Mouse (Mus musculus) midbrain, embryonic 14.5 days (tissue): ENCODE results near the gene Phyhd1. TPM values are rescaled to one million over a fixed set of nuclear protein-coding genes. Genes with fewer than 3 reads are reported as not detected.
A peak's percentile ranks its signal among the peaks of the same experiment; 100 is the strongest.

ENCODE experiments used
- ATAC-seq: fragments of 200-750 bp; cut with Nextera tagmentation; 2 replicates; pipeline ENCODE4 v1.8.0; 2017; ENCODE audit warnings: moderate number of reproducible peaks, moderate library complexity; ENCODE audit not compliant: low FRiP score, low TSS enrichment
- DNase-seq: peaks from one replicate; pipeline ENCODE4 v3.0.0-alpha.2; 2015
- H3K27ac ChIP-seq: fragments of 300-500 bp; sonication (generic); replicated peaks from 2 replicates; pipeline ENCODE4 v1.5.1; 2014; ENCODE audit warnings: mild to moderate bottlenecking, low read depth, low read length, moderate library complexity
- H3K27me3 ChIP-seq: fragments of 300-500 bp; sonication (generic); 2 replicates; pipeline ENCODE4 v1.6.1; 2014; ENCODE audit warnings: low read length, control low read depth, mixed read lengths; ENCODE audit not compliant: control insufficient read depth, insufficient read depth
- H3K36me3 ChIP-seq: fragments of 300-500 bp; sonication (generic); 2 replicates; pipeline ENCODE4 v1.6.1; 2014; ENCODE audit warnings: low read length, control low read depth; ENCODE audit not compliant: control insufficient read depth, insufficient read depth
- H3K4me1 ChIP-seq: fragments of 300-500 bp; sonication (generic); 2 replicates; pipeline ENCODE4 v1.6.1; 2014; ENCODE audit warnings: mild to moderate bottlenecking, antibody characterized with exemption, low read length, control low read depth; ENCODE audit not compliant: control insufficient read depth, insufficient read depth
- H3K4me2 ChIP-seq: fragments of 300-500 bp; sonication (generic); 2 replicates; pipeline ENCODE4 v1.6.1; 2014; ENCODE audit warnings: mild to moderate bottlenecking, low read length, moderate library complexity
- H3K4me3 ChIP-seq: fragments of 300-500 bp; sonication (generic); replicated peaks from 2 replicates; pipeline ENCODE4 v1.5.1; 2014; ENCODE audit warnings: low read depth, low read length
- H3K9ac ChIP-seq: fragments of 300-500 bp; sonication (generic); replicated peaks from 2 replicates; pipeline ENCODE4 v1.6.1; 2014; ENCODE audit warnings: mild to moderate bottlenecking, low read length, moderate library complexity
- H3K9me3 ChIP-seq: fragments of 300-500 bp; sonication (generic); 2 replicates; pipeline ENCODE4 v1.6.1; 2016; ENCODE audit warnings: low read length, control low read depth, mixed read lengths; ENCODE audit not compliant: control insufficient read depth
- whole genome bisulfite sequencing: fragments of 180-500 bp; shearing (Covaris S2); extraction: QIAGEN DNeasy Blood & Tissue Kit; methylation state at CpG from one replicate; pipeline ENCODE4 v1.1.7; 2014; 5-methylcytosine and 5-hydroxymethylcytosine counted together
- polyA plus RNA-seq: library from polyadenylated mRNA; unstranded; fragments of >200 nt; fragmentation: Nextera tagmentation; extraction: Ambion mirVana; gene quantifications from 2 replicates; pipeline ENCODE4 v1.2.1, GENCODE M21; 2014

The Phyhd1 gene
- polyA plus RNA-seq, 1 experiment from 2014 or later = 4.9 TPM

DNA sequence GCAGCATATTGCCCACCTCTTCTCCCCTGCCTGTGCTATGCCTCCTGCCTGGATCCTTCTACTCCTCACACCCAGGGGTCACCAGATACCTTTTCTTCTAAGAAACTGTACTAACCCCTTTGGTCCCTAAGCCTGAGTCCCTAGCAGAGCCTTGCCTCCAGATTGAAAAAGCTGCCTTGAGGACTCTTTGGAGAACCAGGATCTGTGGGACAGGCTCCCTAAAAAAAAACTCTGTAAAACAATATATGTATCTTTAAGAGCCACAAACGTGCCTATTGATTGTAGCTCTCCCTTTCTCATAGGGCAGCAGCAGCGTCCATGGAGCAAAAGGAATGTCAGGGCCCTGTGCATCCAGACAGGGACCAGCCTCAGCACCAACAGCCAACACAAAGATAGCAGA lies 25.7 kb upstream of the Phyhd1 start, which contains the start of gene Gm28035:
Gene Gm28035, plus strand, starts transcription at position 301 of the 400 bp plus-strand sequence.
- Histone ChIP-seq H3K27ac (no peak within 1 kb of the TSS), H3K9ac (peak within 1 kb of the TSS; percentile 86; the same call in 1 of the 2 replicates), H3K9me3 (no peaks in the 10 kb centered on the region), H3K4me2 (peak within 1 kb of the TSS; percentile 60; the same call in 1 of the 2 replicates), H3K36me3 (peaks cover 49% of the 10 kb centered on the region), H3K4me3 (no peak within 1 kb of the TSS), H3K27me3 (no peaks in the 10 kb centered on the region), H3K4me1 (peaks cover 14% of the 10 kb centered on the region)
- no peak for ATAC-seq
- DNase-seq = no peak
- 83% methylated on average over 2 of the region's 2 CpGs for WGBS

DNA sequence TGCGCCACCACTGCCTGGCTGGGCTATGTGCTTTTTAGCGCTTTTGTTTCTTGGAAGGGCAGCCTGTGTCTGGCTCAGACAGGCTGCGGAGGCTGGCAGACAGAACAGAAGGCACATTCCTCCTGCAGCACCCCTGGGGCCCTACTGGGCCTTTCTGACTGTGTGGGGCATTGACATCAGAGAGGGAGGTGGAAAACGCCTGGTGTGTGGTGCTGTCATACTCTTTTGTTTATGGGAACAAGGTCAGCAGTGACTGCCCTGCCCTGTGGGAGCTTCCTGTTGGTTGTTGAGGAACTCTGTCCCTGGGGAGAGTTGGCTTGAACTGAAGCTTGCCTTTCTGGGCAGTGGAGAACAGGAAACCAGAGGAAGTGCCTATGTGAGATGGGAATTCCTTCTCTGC lies 23.5 kb upstream of the Phyhd1 start:
- Histone ChIP-seq H3K4me1 (peaks cover 14% of the 10 kb centered on the region), H3K4me3 (no peak overlapping the region), H3K9ac (no peak overlapping the region), H3K27me3 (no peaks in the 10 kb centered on the region), H3K9me3 (no peaks in the 10 kb centered on the region), H3K4me2 (no peak overlapping the region), H3K27ac (no peak overlapping the region), H3K36me3 (peaks cover 54% of the 10 kb centered on the region)
- peak; percentile 33 for DNase-seq
- ATAC-seq = no peak
- 45% methylated on average over 4 of the region's 4 CpGs for WGBS

DNA sequence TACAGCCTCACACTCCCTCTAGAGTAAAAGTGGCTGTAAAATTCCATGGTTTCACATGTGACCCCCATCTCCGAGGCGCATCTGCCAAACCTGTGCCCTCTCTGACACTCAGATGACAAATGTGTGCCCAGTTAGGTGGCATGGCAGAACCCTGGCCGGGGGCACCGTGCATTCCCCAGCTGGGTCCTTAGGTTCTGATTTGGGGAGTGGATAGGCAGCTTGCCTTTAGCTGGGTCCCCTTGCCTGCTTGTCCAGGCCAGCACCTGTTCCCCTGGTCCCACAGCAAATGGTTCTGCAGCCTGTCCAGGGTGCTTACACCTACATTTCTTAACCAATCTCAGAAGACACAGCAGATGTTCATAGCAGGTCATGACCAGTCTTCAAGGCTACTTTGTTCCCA lies 22.6 kb upstream of the Phyhd1 start:
- no peak for ATAC-seq
- Histone ChIP-seq H3K9me3 (no peaks in the 10 kb centered on the region), H3K4me3 (no peak overlapping the region), H3K27ac (no peak overlapping the region), H3K4me2 (no peak overlapping the region), H3K9ac (no peak overlapping the region), H3K27me3 (no peaks in the 10 kb centered on the region), H3K4me1 (peaks cover 14% of the 10 kb centered on the region), H3K36me3 (peaks cover 60% of the 10 kb centered on the region)
- 96% methylated on average over 4 of the region's 4 CpGs for WGBS
- DNase-seq = no peak

DNA sequence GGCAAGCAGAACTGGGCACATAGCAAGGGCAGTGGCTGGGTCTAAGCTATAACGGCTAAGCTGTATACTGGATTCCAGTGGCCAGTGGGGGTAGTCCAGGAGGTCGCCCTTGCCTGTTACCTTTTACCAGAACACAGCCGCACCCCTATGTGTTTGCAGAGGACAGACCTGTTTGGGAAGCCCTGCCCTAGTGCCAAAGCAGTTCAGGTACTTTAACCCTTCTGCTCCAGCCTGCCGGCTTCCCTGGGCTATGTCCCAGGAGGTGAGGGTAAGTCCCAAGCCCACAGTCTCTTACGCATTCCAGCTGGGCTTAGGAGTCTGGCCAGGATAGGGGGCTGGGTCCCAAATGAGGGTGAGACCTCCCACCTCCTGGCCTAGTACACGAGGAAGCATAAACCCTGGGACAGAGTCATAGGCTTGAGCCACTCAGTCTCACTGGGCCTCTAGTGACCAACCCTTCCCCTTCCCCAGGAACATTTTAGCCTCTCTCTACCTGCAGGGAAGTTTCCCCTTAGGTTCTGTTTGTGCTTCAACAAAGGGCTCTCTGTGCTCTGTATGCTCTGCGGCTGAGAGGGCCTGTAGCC lies 21.3 kb upstream of the Phyhd1 start:
- Histone ChIP-seq H3K36me3 (peaks cover 73% of the 10 kb centered on the region), H3K9ac (no peak overlapping the region), H3K27ac (no peak overlapping the region), H3K4me2 (no peak overlapping the region), H3K9me3 (no peaks in the 10 kb centered on the region), H3K4me3 (no peak overlapping the region), H3K4me1 (peaks cover 1% of the 10 kb centered on the region; the same call in 1 of the 2 replicates), H3K27me3 (no peaks in the 10 kb centered on the region)
- 83% methylated on average over 7 of the region's 7 CpGs for WGBS
- DNase-seq (no peak), ATAC-seq (no peak)

DNA sequence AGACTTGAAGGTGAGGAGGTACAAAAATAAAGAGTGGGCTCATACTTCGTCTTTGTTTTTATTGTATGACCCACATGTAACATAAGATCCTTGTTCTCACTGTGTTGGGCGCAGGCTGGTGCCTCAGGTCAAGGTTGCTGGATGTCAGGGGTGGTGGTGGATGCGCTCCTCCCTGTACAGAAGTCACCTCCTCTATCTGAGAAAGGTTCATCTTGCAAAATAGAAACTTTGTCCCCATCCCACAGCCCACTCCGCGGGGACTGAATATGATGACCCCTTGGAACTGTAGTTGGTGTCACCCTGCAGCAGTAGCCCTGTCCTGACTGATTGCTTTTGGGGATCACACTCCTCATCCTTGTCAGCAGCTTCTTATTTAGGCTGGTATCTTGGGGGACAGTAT lies 19.0 kb upstream of the Phyhd1 start:
- ATAC-seq (no peak), DNase-seq (no peak)
- H3K9me3 ChIP-seq = no peaks in the 10 kb centered on the region
- peaks cover 69% of the 10 kb centered on the region for H3K36me3 ChIP-seq
- H3K27me3 ChIP-seq = no peaks in the 10 kb centered on the region
- no peak overlapping the region for H3K4me3 ChIP-seq
- no peak overlapping the region for H3K27ac ChIP-seq
- H3K9ac ChIP-seq = no peak overlapping the region
- H3K4me1 ChIP-seq = no peaks in the 10 kb centered on the region
- 96% methylated on average over 5 of the region's 5 CpGs for WGBS
- H3K4me2 ChIP-seq = no peak overlapping the region

DNA sequence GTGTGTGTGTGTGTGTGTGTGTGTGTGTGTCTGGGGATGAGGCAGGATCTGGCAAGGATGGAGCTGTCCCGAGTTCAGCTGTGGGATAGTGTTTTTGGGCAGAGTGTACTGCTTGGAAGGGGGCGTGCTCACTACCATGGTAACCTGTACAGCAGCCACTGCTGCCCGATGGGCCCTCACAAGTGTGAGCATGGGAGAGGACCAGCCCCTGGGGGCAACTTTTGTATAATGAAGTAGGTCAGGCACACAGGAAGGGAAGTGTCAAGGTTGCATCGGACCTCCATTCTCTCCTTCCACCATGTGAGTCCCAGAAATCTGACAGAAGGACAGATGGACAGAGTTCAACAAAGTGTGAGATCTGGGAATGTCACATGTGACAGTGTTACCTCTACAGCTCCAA lies 18.3 kb upstream of the Phyhd1 start:
- no peak for DNase-seq
- WGBS = 75% methylated on average over 4 of the region's 4 CpGs

DNA sequence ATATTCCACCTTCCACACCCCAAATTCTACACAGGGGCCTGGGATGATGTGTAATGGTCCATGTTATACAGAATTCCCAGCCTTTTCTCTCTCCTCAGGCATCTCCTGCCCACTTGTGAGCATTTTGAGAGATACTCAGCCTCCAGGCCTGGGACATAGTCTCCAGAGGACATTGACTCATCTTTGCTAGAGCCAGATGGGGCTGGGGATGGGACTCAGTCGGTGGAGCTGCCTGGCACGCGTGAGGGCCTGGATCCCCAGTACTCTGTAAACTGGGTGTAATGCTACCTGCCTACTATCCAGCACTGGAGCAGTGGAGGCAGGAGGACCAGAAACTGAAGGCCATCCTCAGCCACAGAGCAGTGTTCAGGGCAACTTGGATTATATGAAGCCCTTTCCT lies 16.8 kb upstream of the Phyhd1 start:
- ATAC-seq (no peak), DNase-seq (no peak)
- Histone ChIP-seq H3K4me1 (no peaks in the 10 kb centered on the region), H3K4me3 (no peak overlapping the region), H3K4me2 (no peak overlapping the region), H3K36me3 (peaks cover 61% of the 10 kb centered on the region), H3K9ac (no peak overlapping the region), H3K27me3 (no peaks in the 10 kb centered on the region), H3K9me3 (no peaks in the 10 kb centered on the region), H3K27ac (no peak overlapping the region)
- 95% methylated on average over 3 of the region's 3 CpGs for WGBS

More for the DNA sequence above, 18.3 kb upstream of the Phyhd1 start:
- Histone ChIP-seq H3K27ac (no peak overlapping the region), H3K36me3 (peaks cover 67% of the 10 kb centered on the region), H3K4me3 (no peak overlapping the region), H3K4me2 (no peak overlapping the region), H3K9ac (no peak overlapping the region), H3K27me3 (no peaks in the 10 kb centered on the region), H3K4me1 (no peaks in the 10 kb centered on the region), H3K9me3 (no peaks in the 10 kb centered on the region)
- ATAC-seq = no peak

DNA sequence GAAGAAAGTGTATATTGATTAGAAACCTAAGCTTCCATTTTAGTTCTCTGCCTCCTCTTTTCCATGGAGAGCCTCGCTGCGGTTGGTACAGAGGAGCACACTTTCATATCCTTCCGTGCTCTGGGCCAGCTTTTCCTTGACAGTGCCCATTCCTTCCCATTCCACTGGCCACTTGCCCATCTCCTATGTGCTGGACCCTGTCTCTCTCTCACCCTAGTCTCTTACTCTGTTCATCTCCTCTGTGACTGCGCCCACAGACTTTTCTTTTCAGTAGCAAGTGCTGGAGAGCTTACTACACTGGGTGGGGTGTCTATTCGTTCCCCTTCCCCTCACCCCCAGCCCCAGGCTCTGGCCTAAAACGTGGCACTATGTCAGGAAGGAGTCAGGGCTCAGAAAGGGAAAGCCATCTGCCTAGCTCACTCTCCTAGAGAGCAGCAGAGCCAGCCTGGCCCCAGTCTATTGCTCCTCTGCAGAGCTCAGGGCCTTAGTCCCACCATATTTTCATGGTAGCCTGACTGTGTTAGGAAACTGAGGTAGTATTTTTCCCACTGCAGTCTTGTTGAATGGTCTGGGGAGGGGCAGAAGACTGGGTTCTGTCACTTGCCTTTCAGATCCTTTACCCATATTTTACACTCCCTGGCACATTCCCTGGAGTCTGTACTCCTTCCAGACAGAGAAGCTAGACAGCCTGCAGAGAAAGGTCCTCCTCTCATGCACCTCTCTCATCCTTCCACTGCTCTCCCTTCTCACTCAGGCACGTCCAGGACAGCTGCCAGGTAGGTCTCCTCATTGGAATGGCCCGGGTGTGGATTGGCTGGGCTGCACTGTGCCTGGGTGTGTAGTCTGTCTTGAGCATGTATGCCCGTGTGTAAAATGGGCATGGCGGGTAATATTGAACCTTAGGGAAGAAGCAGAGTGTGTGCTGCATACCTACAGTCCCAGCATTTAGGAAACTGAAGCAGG lies 15.6 kb upstream of the Phyhd1 start:
- Histone ChIP-seq H3K4me1 (no peaks in the 10 kb centered on the region), H3K36me3 (peaks cover 61% of the 10 kb centered on the region), H3K4me2 (no peak overlapping the region), H3K9me3 (no peaks in the 10 kb centered on the region), H3K27ac (no peak overlapping the region), H3K4me3 (no peak overlapping the region), H3K9ac (no peak overlapping the region), H3K27me3 (no peaks in the 10 kb centered on the region)
- ATAC-seq (no peak), DNase-seq (no peak)
- WGBS = 89% methylated on average over 10 of the region's 10 CpGs
